Mouse (Mus musculus): Measurements from ENCODE around the gene Myt1l. TPM values are rescaled to one million over a fixed set of nuclear protein-coding genes. Genes with fewer than 3 reads are reported as not detected.

Gene Myt1l
- total RNA-seq, 2 experiments from 2014 or later = 1.5 to 2.1 TPM

DNA sequence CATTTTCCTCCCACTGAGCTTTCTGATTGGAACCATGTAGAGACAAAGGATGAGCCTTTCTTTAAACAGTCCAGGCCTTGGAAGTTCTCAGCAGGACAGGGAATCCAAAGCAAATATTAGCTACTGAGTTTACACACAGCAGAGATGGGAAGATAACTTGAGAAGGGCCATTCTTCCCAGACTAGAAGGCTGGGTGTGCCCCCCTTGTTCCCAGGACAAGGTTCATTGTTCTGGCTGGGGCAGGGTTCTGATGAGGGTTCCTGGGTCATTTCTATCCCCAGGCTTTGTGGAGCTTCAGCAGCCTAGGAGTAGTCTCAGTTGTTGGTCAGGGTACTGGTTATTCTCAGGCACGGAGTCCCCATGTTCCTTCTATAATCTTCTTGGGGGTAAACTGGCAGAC is 432.9 kb downstream of the Myt1l start:
- no peak for DNase-seq

DNA sequence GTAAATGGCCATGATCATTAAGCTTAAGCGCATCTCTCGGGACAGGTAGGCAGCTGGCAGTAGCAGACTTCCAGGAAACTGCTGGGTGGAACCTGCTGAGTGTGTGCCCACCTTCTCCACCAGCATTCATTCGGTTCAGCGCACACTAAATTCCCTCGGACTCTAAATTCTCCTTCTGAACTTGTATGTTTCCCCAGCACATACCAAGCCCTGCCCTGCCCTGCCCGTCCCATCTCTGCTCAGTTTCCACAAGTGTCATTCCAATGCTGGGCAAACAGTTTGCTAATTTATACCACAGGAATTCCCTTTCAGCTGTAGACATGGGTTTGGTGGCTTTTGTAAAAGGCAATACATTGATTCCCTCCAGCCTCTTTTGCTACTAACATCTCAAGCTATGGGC is 436.8 kb downstream of the Myt1l start:
- DNase-seq = no peak

DNA sequence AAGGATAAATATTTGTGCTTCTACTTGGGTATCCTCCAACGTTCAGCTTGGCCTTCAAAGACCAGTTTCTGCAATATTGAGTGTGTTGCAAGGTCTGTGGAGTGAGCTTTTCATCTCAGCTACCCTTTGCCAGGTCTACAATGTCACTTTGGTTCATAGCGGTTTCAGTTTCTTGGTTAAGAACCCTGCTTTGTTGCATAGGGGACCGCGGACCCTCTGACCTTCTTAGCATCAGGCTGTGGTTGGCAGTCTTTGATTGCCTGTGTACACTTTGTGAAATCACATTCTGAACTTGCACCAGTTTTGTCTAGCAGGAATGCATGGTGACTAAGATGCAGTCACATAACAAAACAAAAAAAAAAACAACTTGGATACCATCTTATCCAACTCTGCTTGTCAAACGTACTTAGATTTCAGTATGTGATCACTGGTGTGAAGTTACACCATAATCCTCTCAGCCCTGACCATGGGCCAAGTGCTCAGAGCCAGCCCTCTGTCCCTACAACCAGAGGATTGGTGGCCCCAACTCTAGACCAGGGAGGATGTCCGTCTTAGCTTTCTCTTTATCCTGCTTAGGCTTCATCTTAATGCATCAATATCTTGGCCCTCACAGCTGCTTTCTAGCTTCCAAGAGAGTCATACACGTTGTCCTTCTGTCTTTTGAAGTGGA is 443.7 kb downstream of the Myt1l start:
- DNase-seq = peak; percentile 18 to 37

DNA sequence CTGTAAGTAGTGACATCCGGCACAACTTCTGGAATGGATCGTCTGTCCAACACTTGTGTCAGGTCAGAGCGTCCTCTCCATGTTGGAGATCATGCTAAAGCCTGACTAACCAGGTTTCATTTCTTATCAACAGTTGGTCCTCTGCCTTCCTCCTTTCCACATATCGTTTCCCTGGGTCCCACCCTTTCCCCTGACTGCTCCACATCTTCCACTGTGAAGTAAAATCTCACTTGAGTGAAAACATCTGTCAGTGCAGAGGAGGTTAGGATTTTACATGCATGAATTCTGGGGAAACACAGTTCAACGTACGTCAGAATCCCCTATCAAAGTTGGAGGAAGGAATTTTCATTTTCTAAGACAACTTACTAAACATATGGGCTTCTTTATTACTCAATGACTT is 444.3 kb downstream of the Myt1l start:
- DNase-seq = no peak
